Mouse (Mus musculus) bone marrow macrophage, adult 2 months (primary cell): Measurements from ENCODE around the gene Parp14.

Source experiments
- CTCF ChIP-seq: IDR thresholded peaks from 2 replicates; pipeline ENCODE4 v1.5.1; 2012; ENCODE audit warnings: low read depth, mild to moderate bottlenecking, low read length, moderate library complexity
- POLR2A ChIP-seq: IDR thresholded peaks from 2 replicates; pipeline ENCODE4 v1.6.1; 2012; ENCODE audit warnings: mild to moderate bottlenecking, low read depth, low read length, borderline replicate concordance

DNA sequence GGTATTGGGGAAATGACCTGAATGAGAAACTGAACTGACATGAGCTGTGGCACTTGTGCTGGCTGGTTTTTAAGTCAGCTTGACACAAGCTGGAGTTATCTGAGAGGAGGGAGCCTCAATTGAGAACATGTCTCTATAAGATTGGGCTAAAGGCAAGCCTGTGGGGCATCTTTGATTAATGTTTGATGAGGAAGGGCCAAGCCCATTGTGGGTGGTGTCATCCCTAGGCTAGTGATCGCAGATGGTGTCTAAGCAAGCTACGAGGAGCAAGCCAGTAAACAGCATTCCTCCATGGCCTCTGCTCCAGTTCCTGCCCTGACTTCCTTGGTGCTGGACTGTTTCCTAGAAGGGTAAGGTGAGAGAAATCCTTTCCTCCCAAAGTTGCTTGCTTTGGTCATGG lies 62.5 kb downstream of the Parp14 start:
- no peak for TF ChIP-seq CTCF
- TF ChIP-seq POLR2A: no peak
